Mouse (Mus musculus) kidney, postnatal 14 days (tissue): ENCODE measurements at regions not wholly inside any gene's neighbourhood (a gene's known extent, or its start where the extent isn't known, plus 50 kb on each side); places are given as distances from the start of the nearest gene placed in this dataset.
A peak's percentile ranks its signal among the peaks of the same experiment; 100 is the strongest.

ENCODE experiments used
- DNase-seq: peaks from one replicate; pipeline ENCODE4 v3.0.0; 2022; ENCODE audit warnings: mixed read lengths

DNA sequence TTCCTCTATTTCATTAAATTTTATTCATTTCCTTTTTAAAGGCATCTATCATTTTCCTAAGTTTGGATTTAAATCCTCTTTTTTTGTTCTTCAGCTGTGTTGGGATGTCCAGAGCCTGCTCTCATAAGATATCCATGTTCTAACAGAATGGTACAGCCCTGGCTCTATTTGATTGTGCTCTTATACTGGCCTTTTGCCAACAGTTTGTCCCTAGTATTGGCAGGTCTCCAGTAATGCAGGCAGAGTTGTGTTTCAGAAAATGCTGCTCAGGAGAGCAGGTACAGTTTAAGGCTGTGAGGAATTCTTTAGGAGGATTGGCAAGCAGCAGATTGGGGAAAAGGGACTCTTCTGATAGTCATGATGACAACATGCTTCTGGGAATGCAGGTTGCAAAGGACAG, 797.1 kb upstream of the Slit2 start:
- DNase-seq: peak; percentile 6

DNA sequence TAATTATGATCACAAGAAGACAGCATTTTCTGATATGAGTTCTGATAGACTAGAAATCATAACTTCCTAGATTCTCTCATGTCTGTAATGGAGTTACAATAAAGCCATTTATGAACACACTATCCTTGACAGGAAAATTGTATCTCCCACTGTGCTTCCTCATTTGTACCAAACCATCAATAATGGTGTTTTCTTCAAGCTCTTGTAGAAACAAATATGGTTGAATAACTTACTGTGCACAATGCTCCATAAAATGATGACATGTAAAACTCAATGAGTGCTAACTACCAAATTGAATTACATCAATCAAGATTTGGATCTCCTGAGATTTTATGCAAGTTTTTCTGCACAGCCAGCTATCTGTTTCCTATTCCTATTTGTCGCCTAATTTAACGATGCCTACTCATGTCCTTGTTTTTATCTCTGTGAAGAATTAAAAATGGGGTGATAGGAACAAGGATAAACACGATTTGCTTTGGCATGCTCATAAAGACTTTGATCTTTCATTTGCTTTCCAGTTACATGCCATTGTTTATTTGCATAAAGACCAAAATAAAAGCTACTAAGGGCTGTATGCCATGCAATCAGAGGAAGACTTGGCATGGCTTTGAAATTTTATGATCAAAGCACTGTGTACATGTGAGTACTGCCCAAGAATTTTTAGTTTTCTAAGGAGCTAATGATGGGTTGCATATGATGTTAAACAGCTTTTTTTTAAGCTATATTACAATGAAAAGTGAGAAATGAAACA, 780.6 kb upstream of the Slit2 start:
- no peak for DNase-seq

DNA sequence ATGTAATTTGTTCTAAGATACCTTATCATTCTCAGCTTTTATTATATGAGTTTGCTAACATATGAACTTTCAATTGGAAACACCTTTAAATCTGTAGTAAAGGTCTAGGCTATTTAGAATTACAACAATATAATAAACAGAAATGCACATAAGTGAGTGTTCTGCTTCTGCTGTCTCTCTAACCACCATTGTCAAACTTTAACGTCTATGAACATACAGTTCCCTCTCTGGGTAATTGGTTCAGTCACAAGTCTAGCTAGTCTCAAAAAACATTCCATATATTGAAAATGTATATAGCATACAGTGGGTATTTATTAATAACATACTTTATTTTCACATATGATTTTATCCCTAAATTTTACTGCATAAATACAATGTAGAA, 780.0 kb upstream of the Slit2 start:
- no peak for DNase-seq

DNA sequence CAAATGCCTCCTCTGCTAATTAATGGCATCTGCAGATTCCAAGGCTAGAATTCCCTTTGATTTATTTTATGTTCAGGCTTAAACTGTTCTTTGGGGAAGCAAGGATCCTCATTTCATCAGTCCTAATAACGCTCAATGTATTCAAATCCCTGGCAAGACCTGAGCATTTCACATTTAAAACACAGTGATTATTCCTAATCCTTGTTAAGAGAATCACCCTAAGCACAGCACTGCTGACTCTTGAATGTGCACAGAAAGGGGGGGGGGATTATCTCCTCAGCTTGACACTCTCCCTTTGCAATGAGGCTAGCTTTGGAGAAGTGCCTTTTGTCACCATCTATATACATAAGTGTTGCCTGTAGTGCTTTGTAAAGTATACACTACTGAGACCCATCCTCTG, 772.4 kb upstream of the Slit2 start:
- DNase-seq: no peak

DNA sequence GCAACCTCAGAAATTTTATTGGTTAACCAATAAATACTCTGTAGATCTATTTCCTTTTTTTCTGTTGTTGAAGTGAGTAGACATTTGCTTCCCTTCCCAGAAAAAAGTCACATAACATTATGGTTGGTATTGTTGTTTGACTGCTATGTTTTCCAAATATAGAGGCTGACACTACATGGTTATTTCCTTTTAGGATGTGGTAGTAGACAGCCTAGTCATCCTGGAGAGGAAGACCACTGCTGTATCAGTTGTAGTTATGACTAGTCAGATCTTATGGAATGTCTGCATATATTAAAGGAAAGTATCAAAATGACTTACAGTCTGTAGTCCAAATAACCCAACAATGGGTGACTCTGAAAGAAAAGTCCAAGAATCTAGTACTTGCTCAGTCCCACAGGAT, 767.5 kb upstream of the Slit2 start:
- no peak for DNase-seq

DNA sequence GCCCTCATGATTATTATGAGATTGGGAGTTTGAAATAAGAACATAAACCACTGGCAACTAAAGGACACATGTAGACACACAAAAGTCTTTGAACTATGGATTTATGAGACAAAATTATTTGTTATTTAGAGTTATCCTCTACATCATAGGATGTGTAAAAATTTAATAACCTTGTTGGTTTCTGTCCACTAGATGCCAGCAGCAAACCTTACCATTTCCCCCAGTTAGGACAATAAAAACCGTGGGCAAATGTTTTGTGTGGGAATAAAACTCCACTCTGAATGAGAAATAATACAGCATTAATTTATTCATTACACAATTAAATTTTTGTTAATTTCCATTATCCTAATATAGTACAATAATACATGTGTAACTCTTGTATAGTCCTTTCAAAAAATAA, 757.7 kb upstream of the Slit2 start:
- DNase-seq: no peak

DNA sequence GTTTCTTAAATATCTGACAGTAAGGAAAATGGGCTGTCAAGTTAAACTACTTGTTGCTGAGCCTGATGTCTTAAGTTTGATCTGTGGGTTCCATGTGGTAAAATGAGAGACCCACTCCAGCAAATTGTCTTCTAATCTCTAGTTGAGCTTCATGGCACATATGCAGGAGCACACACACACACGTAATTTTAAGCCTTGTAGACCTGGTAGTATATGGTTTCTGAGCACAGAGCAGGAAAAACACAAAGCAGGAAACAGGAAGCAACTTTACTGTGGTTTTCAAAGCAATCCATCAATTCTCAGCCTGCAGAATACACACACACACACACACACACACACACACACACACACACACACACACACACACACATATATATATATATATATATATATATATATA, 746.8 kb upstream of the Slit2 start:
- DNase-seq: no peak

DNA sequence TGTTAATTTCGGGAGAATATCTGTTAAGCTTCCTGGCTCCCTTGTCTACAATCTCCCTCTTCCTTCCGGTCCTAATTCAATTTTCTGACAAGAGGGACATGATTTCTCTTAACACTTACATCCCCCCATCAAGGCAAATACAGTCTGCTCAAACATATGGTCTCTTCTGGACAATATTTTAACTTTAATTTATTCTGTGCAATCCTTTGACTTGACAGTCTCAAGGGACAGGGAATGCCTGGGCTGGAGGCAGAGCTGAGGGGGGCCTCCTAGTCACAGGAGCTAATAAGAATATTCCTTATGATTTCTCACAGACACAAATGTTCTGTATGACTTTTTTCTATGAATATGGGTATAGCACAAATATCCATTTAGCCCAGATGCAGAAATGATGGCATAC, 742.9 kb upstream of the Slit2 start:
- no peak for DNase-seq

DNA sequence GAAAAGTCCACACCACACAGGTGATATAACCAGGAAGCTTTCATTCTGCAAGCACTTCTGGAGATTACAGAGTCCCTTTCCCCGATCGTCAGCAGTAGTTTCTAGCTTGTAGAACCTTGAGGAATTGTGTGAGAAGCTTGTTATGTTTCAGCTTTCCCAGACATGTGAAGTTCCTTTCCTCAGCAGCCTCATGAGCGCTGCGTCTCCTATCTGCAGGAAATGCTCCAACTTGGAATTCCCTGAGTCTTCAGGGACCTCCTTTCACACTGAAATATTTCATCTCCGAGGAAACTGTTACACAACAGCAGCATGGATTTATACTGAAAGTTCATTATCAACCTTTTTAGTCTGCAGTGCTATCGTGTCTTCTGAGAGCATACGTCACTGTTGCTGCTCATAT, 742.4 kb upstream of the Slit2 start:
- peak; percentile 19 for DNase-seq

DNA sequence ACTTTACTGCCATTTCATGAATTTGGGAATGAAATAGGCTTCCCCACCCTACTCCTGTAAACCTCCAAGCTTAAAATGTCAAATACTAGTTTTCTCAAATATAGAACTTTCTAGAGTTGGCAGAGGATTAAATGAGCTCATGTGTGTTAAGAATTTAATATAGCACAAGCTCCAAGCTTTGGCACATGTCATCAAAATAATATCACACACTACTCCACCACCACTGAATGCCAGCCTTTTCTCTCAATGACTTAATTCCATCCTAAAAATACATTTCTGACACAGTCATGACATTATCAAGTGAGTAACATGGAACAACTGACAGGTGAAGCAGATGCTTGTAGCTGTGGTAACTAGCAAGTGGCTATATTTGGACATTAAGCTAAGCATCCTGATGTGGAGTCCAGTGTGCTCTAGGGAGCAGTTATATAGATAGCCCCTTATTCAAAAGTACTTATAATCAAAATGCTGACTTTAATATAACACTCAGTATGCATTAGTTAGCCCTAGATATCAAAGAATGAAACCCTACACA, 728.0 kb upstream of the Slit2 start:
- no peak for DNase-seq

DNA sequence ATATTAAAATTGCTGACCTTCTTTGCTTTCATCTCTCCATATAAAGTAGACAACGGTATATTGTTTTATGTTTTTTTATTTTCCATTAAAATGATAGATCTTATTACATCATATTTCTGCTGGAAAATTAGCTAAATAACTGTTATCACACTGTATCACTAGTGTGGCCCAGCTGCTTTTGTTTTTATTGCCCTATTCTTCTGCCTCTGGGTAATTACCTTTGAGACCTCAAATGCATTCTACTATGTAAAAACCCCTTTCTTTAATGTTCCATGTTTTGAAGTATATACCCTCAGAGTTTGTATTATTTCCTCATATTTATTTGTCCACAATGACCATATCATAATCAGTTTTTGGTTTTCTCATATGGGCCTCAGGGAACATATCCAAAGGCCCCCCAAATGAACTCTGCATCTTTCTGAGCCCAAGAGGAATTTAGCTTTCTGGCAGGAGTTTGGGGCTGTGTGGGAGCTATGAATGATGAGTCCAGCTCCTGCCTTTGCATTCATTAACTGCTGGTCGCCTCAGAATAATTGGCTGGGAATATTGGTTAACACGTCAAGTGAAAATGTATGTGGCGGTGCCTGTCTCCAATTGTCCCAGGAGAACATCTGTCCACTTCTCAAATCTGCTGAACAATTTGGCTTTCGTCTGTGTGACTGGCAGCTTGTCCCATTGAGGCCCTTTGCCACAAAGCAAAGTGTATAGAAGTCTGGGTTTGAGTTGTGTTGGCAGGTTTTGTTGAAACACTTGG, 721.1 kb upstream of the Slit2 start:
- no peak for DNase-seq

DNA sequence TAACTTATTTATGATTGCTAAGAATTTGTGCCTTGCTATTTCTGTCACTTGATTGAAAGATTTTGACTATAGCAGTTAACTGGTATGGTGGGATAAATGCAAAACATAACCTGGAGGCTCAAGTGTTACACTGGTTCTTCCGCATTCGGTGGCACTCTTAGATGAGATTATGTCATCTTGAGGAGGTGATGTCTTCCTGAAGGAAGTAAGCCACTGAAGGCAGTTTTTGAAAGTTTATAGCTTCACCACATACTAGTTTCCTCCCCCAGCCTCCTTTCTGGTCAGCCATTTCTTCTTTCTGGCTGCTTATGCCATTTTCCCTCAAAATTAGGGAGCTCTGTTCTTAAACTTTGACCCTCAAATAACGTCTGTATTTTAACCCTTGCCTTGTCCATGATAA, 710.3 kb upstream of the Slit2 start:
- no peak for DNase-seq

DNA sequence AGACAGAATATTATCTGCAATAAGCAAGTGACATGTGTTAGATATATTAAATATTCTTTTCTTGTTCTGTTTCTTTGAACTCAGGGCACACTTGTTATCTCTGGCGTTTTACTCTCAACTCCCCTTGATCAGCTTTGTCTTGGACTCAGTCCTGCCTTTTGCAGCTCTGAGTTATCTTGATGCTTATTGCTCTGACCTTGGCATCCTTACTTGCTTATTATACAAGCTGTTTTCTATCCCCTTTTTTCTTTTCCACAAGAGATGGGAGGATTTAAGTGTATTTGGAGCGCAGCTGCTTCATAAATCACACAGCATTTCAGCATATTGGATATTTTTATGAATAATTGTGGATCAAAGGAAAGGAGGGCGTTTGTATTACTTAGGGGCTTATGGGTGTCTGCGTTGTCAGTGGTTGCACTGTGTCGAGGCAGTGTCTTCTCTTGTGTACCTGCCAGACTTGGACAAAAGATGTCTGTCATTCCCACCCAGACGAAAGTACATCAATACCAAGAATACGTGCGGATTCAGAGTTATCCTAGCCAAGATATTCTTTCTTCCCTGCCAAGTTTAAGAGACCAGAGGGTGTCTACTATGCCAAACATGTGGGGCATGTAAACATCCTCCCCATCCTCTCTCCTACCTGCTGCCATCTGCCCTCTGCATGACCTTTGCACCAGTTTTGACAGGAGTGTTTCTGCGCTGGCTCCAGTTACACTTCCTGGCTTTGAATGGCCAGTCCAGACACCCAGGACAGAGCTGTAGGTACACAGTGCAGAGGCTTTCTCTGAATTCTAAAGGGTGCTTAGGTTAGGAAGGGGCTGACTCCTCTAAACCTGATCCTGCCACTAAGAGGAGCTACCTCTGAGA, 709.3 kb upstream of the Slit2 start:
- DNase-seq: no peak

DNA sequence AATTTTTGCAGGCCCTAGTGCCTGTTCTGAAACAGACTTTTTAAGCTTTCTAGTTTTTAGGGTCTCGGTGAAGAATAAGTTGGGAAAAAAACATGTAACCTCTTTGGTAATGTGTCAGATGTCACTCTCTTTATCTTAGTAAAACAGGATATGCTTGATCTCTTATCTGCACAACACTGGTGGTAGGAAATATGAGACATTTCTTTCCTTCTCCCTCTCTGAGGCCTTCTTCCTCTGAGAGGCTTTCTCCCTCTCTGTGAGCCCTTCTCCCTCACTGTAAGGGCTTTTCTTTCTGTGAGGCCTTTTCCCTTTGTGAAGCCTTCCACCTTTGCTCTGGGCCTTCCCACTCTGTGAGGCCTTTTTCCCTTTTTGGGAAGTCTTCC, 708.7 kb upstream of the Slit2 start:
- no peak for DNase-seq

DNA sequence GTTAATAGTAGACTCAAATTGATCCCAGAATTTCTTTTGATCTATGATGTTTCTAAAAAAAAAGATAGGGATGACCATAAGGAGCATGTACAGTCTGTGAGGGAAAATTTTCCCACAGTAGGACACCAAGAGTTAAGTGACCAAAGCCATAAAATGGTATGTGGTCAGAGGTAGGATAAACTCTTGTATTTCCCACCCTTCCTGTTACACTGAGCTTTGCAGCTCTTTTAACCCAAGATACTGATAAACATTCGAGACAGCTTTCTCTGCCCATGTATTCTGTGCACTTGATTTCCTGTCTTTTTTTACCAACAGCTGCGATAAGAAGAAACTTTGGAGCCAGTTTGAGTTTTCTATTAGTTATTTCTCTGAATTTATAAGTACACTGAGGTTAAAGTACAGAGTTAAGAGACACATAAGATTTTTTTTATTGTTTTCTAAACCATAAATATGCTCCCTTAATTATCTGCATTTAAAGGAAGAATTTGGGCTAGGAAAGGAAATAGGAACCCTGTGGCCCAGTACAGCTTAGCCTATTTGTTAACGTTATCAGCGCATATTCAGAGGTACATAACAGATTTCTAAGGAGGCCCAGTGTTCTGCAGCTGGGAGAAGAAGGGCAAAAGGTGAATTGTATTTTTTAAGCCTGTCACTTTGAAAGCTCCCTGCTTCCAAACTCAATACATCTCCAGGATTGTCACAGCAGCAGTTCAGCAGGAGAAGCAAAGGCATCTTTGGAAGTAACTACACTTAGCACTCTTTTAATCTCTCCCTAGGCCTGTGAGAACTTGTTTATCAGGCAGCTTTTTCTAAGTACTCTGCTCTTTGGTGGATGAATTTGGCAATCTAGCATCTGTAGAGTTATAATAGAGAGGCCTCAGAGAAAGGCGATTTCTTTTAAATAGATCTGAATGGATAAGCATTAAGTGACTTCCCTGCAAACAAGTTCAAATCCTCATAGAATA, 706.4 kb upstream of the Slit2 start:
- DNase-seq: no peak

DNA sequence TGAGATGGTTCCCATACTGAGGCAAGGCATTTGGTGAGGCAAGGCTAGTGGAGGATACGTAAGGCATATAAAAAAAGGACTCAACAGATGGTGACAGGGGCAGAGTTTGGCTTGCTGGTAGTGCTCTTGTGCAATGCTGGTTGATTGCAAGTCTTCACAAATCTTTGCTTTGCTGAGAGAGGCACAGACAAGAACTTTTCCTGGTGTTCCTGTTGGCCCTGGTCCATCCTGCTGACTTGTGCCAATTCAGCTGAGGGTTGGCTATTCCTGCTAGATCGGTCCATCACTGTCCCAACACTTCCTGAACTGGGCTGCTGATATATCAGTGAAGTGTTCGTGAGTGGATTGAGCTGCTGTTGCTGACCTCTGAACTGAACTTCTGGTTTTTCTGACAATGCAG, 703.3 kb upstream of the Slit2 start:
- DNase-seq: no peak

DNA sequence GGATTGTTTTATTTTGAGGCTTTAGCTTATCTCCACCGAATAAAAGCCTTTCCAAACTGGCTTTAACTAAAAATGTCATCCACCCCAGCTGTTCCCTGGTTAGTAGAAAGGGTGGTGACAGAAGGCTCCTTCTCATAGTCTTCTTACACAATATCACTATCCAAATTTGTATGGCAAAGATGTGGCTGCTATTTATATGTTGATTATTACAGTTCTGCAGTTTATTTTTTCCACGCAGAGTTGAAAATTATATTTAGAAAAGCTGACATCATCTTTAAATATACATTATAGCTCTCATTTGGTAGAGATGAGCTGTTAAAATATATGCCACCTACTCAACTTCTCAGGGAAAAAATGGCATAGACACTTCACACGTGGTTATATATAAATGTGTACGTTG, 683.3 kb upstream of the Slit2 start:
- no peak for DNase-seq

DNA sequence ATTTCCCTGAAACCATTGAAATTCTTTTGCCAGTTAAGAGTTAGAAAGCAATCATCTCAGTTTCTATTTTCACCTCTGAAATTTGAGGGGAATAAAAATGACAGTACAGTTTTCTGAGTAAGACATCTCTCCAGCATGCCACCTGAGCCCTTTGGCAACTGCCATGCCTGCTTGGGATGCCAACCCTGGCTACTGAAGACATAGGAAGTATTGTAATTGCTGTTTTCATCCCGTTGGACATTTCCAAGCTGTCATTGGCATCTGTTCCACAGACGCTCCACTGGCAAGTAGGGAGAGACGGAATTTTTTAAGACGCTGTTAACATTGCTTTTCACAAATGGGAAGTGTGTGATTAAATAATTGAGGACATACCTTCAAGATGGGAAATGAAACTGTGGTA, 665.4 kb upstream of the Slit2 start:
- no peak for DNase-seq

DNA sequence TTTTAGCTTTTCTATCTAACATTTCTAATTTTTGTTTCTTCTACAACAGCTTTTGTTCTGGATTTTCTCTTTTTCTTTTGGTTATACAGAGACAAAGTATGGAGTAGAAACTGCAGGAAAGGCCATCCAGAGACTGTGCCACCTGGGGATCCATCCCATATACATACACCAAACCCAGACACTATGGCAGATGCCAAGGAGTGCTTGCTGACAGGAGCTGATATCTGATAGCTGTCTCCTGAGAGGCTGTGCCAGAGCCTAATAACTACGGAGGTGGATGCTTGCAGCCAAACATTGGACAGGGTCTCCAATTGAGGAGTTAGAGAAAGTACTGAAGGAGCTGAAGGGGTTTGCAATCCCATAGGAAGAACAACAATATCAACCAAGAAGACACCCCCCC, 664.8 kb upstream of the Slit2 start:
- DNase-seq: no peak

DNA sequence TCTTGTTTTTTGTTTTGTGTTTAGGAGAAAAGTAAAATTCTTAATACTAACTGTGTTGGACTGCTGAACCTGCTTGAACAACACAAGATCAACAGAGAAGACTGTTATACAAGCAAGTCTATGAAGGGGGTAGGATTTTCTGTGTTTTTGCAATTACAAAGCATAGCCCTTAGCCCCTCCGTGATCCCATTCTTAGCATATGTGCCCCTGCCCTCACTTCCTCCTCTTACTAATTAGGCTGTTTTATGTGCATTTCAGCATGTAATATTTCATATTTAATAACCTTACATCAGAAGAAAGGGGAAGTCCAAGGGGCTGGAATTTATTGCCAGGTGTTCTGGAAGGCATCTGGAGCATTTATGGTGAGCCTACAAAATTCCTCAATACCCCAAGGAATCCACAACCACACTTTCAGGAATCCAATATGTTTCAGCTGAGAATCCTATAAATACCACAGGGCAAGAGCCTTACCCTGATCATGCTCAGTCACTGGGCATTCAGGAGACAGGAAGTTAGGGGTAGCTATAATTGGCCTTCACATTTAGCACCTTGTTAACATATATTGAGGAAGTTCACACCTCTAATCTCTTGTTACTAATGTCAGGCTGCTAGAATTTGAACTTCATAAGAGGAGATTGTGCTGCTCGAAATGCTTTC, 660.3 kb upstream of the Slit2 start:
- DNase-seq: no peak

DNA sequence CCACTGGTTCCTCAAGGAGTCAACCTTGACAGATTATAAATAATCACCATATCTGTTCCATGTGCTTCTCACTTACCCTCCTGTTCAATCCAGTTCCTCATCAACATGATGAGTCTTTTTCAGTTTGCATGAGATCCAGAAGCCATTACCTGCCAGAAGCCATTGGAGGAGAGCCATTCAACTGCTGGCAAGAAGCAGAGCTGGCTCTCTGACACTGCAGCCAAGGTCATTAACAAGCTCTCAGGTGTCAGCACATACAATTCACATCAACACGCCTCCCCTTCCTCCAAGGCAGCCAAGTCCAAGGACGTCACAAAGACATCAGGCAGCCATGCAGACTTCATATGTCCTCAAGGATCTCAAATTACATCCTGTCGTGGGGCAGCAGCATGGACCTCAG, 648.6 kb upstream of the Slit2 start:
- DNase-seq: no peak

DNA sequence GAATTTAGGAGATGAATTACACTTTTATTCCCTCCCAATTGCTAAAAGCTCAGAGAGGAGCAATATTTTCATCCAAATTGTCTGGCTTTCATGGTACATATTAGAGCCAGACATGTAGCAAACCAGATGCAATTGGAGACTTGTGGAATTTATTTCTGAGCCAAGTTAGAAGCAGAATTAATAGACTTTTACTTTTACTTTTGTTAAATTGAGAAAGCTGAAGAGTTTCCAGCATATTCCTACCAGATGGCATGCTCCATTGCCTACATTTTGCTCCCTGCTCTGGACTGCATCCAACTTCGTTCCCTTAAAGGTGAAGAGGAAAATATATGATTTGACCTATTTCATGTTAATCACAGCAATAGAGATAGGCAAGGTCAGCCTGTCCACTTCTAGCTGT, 646.4 kb upstream of the Slit2 start:
- DNase-seq: no peak
